Mouse (Mus musculus) heart, postnatal 4 days (tissue): ENCODE measurements at regions not wholly inside any gene's neighbourhood (a gene's known extent, or its start where the extent isn't known, plus 50 kb on each side); places are given as distances from the start of the nearest gene placed in this dataset.

Experiments used
- DNase-seq: peaks from one replicate; pipeline ENCODE4 v3.0.0; 2021

DNA sequence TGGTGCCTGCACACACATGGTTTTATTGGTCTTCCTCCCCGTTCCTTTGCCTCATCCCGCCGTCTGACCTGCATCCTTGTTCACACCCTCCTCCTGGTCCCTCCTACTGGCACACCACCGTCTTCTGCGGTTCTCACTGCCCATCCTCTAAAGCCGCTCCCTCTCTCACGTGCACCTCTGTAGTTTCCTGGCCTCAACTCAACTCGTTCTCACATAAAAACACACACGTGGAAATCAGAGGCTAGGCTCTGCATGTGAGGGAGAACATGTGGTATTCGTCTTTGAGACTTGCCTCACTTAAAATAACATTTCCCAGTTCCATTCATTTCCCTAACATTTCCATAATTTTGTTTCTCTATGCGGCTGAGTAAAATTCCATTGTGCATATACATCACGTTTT is 69.5 kb downstream of the Aldh8a1 start:
- no peak for DNase-seq

DNA sequence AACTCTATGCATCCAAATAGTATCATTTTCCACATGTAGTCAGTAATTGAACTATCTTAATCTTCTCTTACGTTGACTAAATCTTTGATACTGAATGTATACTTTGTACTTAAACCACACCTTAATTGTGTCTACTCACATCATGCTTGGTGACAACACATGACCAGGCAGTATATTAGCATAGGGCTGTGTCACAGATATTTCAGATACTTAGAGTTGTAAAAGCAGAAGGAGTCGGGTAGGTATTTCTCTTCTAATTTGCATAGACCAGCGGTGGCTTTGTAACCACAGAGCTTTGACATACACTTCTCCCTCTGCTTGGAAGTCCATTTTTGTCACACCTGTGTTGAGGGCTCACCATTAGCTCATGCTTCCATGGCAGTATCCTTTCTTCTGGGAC is 71.0 kb downstream of the Aldh8a1 start:
- no peak for DNase-seq

DNA sequence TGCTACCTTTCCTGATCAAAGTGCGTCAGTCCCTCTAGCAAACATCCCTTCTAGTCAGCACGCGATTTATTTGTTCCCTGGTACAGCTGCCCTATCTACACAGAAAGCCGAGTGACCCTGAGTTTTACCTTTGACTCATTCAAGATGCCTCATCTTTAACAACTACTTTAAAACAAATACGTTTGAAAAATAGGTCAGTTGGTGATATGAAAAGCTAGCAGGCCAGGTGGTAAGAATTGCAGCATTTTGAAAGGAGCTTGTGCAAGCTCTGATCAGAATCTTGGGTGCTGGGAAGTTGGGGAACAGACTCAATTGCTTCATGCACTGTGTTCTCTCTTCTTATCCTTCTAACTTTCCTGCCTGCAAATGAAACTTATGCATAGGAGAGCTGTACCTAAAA is 71.9 kb downstream of the Aldh8a1 start:
- DNase-seq, result no peak

DNA sequence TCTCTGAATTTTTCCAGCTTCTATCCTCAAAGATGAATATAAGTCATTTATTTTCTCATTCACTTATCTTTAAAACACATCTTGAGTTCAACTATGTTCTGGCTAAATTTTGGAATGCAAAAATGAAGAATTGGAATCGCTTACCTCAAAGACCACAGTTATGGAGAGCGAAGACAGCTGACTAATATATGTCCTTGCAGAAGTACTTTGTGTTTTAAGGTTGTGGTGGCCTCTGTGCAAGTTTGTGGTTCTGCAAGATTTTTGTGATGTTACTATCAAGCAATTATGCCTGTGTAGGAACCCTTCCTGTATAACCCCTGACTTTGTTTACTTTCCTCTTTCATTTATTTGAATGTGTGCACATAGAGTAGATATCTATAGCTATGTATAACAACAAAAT is 75.5 kb downstream of the Aldh8a1 start:
- DNase-seq, result no peak

DNA sequence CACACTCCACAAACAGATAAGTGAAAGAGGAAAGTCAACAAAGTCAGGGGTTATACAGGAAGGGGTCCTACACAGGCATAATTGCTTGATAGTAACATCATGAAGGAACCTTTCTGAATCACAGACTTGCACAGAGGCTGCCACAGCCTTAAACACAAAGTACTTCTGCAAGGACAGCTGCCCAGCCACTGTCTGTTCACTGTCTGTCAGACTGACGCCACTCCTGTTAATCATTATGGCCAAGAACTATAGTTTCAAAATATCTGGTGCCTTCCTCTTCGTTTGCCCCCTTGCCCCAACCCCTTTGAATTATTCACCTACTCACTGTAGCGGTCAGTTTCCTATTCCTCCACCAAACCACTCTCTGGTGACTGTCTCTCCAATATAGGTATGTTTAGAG is 76.4 kb downstream of the Aldh8a1 start:
- no peak for DNase-seq

DNA sequence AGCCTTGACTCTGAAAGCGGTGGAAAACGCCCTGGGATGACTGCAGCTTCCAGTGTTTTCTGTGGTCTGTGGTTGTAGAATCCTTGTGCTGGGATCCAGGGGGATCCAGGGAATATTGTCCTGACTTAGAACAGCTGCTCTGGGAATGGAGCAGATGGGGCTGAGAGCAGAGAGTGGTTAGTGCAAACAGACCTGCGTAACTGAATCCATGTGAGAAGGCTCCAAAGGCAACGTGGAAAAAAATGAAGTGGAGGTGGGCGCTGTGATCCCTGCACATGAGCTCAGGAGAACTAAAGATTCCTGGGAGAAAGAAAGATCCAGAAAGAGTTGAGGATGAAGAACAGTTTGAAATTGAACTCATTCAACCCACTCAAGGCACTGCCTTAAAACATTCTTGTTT is 77.1 kb downstream of the Aldh8a1 start:
- no peak for DNase-seq

DNA sequence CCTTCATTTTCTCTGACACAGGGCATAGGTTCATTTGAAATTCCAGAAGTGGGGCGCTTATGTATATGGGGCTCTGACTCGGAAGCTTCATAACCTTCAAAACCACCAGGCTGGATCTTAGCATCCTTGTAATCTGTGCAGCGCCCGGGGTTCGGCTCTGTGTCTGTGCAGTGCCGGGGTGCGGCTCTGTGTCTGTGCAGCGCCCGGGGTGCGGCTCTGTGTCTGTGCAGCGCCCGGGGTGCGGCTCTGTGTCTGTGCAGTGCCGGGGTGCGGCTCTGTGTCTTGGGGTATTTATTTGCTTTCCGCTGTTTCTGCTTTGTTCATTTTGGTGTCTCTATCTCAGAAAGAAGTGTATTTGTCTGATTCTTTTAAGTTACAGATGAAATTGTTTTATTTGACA is 77.7 kb downstream of the Aldh8a1 start:
- DNase-seq, result no peak

DNA sequence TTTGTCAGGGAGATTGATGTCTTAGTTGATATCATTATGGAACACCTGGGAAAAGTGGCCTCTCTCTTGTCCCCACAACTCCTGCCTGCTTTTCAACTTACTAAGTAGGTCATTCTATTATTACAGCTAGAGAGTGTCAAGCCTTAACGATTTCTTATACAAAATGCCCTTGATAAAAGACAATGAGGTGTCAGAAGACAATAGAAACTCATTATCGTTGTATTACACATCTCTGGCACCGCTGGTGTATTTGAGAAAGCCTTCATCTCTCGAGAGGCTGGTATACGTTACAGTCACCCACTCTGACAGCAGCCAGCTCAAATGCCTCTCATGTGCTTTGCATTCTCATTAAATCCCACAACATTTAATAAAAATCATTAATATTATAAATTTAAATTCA is 78.8 kb downstream of the Aldh8a1 start:
- no peak for DNase-seq

DNA sequence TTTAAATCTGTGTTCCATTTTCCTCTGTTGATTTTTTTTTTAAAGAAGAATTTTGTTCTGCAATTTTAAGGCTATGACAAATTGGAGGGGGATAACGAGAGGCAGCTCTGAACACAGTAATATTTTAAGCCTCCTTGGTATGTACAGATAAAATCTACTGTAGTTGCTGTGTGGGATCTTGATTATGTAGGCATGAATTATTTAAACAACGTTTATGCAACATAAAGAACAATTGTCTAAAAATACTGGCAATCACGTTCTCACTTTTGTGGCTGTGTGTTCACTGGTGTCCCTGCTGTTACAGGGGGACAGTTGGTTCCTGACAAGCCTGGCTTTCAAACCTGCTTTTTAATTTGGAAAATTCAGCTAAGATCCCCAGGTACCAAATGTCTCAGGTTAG is 79.3 kb downstream of the Aldh8a1 start:
- no peak for DNase-seq

DNA sequence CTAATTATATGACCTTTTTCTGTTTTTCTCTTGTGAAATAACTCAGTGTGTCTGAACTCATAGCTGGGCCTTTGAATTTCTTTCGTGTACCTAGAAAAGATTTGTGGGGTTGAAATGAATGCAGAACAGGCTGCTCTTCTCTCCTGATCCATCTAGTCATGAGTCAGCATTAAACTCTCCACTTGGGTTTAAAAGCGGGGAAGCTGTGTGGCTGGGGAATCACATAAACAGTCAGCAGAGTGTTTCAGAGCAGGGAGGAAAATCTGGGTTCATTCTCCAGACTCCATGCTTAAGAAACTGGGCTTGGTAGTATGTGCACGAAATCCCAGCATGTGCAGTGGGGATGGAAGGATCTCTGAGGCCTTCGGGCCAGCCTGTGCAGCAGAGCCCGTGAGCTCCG is 79.9 kb downstream of the Aldh8a1 start:
- no peak for DNase-seq

DNA sequence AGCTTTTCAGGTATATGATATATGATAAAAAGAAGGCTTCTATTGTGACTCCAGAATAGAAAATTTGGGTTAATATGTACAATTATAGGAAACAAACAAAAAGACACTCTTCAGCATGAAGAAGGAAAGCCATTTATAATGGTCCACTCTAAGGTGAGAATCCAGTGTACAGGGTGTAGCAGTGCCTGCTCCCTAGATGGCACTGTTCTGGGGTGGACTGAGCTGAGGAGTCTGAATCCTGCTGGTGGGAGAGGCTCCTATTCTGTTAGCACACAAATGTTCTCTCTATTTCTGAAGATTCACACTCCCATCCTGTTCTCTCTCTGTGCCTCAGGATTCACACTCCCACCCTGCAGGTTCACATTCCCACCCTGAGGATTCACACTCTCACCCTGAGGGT is 81.5 kb downstream of the Aldh8a1 start:
- DNase-seq, result no peak

DNA sequence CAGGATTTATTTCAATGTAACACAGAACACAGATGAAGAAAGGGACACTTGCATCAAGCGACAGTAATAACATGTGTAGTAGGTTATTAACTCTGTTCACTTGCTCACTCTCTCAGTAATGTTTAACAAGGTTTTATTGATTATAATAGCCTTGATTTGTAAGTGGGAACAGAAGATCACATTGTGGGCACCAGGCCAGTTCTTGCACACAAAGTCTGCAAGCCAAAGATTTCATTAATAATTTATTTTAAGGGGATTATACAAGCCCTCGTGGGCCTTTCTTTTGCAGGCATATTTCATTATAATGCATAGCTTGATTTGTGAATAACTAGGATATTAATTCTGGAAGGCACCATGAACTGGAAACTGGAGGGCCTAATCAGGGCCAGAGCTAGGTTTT is 83.0 kb downstream of the Aldh8a1 start:
- DNase-seq, result no peak

DNA sequence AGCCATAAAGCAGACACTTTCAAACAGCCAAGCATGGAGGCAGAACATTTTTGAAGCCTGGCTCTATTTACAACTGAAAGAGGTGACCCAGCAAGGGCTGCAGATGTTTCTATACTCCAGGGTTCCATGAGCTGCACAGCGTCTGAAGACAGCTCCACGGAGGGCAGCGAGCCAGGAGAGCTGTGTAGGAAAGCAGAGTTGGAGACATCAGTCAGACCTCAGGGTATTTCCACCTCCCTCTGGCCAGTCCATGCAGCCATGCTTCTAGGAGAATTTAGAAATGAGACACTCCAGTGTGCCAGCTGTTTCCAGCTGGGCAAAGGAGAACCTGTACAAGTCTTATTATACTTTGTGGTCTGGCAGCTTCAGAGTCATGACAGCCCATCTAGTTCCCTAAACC is 85.8 kb downstream of the Aldh8a1 start:
- DNase-seq, result peak; percentile 30

DNA sequence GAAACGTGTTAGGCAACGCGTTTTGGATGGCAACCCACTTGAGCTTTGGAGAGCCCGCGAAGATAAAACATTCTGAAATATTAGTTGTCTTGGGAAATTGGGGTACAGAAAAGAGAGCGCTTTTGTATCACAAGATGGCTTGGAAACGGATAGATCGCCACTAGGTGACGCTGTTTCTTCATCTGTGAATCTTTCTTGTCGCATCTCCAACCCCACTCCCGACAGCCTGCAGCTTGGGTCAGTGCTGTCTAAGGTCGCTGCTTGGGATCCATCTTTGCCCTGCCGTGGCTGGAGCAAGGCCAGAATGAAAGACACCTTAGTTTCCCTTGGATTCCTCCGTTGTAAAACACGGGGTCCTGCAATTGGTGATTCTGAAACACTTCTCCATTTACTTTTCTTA is 88.3 kb downstream of the Aldh8a1 start:
- peak; percentile 90 for DNase-seq

DNA sequence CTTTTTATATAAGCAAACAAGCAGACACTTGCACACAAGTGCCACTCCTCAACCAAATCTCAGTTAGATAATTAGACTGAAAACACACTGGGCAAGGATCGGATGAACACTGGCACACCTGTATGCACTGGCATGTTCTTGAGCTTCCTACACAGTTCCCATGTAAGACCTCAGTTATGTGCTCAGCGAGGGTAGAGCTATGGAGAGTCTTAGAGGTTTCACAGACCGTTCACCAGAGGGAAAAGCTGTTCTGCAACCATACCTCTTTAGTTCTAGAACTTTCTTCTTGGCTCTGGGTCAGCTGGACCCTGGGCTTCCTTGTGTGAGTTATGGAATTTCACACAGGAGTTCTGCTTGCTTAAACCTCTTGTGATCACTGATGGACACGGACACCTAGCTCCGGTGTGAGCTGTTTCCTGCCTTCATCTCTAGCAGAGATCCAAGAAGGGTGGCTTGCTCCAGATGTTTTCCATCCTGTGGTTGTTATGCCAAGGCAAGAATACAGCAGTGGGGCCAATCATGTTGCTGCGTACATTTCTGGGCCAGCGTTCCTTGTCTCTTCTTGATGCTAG is 88.8 kb downstream of the Aldh8a1 start:
- DNase-seq, result no peak

DNA sequence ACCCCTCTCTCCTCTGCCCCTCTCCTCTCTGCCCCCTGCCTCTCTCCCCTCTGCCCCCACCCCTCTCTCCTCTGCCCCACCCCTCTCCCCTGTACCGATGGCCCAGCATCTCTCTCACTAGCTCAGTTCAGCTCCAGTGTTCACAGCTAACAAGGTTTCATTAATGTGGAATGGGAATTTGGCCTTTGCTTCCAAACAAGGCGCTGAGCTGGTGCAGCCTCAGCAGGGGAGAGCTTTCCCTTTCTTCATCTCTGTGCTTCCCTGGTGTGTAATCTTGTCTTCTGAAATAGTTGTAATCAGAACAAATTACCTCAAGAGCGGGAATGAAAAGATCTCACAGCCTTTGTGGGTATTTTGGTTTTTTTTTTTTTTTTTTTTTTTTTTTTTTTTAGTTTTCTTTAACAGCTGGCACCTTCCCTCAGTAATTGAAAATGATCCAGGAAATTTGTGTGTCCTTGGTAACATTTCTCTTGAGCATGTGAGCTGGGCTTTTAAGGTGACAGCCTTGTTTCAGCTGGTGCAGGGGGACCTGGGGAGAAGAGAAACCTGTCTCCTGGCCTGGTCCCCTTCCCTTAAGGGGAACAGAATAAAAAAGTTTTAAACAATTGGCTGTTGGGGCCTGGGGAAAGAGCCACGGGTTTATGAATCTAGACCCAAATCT is 90.5 kb downstream of the Aldh8a1 start:
- DNase-seq, result no peak

DNA sequence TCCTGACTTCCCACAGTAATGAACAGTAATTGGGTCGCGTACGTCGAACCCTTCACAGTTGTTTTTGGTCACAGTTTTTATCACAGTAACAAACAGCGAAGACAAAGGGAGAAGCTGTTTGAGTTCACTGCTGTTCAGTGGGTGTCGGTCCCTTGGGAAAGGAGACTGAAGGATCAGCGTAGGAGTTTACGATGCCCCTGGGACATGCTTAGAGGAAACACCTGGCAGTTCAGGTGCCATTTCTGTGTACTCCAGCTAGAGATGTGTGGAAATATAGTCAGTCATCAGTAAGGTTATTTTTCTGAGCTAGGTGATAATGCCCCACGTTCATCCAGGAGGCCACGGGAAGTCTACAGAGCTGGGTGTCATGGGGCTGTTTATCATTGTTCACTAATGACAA is 91.3 kb downstream of the Aldh8a1 start:
- no peak for DNase-seq

DNA sequence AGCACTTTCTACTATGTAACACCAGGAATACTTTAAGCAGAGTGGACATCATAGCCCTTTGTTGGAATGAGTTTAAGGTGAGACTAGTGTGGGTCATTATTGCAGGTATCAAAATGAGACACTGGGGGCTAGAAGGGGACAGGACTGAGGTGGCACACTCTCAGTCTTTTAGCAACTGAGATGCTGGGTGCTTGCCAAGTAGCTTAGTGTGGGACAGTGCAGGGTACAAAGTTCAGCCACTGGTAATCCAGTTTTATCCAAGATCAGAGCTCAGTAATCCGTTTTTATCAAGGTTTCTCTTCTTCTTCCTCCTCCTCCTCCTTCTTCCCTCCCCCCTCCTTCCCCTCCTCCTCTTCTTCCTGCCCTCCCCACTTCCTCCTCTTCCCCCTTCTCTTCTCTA is 92.9 kb downstream of the Aldh8a1 start:
- DNase-seq, result no peak

DNA sequence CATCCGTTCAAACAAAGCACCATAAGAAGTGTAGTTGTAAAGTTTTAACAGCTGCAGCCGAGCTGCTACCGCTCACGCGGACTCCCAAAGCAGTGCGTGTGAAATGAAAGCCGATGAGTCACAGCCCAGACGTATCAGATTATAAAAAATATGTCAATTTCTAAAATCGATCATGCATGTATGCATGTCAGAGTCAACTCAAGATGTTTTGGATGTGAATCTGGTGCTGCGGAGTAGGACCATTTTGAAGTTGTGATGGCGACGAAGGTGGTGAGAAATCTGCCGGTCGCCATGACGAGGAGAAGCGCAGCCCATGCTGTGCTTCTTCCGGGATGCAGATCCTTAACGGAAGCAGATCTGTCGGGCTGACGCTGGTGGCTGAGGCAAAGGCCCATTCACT is 93.5 kb downstream of the Aldh8a1 start:
- DNase-seq, result no peak

DNA sequence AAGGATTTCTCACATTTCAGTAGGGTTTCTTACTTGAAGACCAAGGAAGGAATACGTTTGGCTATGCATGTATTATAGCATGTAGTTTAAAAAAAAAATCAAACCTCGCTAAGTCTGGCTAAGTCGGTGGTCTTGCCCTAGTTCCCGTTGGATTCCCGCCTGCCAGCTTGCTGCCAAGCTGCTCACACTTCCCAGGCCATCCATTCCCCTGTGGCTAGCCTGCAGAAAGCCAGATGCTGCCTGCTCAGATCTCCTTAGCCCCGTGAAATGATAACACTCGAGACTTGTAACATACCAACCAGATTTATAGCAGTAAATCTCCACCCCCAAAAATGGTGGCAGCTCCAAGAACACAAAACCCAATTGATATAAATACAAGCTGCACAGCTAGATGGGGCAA is 97.2 kb downstream of the Aldh8a1 start:
- no peak for DNase-seq

DNA sequence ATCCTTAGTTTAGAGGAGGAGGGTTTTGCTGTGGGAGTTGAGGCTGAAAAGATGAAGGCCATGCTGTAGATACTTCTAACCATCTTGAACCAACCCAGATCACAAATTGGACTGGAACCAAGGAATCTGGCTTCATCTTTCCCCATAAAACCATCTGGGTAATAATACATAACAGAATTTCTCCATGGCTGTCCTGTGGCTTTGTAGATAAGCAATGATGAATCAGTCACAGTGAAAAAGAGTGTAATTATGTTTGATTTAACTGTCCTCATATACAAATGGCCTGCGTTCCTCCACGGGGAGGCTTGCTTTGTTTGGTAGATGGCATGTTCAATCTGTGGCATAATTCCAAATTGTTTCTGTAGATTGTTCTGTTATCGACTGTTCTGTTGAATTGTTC is 100.9 kb downstream of the Aldh8a1 start:
- no peak for DNase-seq

DNA sequence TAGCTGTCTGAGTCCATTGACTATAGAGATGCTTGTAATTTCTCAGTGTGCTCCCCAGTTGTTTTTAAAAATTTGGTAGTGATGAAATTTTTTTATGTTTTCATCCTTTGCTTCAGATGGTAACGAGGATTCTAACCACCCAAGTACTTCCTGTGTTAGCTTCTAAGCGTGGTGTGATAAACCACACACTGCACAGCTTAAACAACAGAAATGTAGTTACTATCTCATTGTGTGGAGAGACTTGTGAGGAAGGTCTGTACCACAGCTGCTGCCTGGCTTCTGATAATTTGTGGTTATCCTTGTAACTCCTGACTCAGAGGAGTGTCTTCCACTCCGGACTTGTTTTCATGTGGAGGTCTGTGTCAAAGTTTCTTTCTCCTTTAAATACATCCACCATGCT is 102.3 kb downstream of the Aldh8a1 start:
- no peak for DNase-seq

DNA sequence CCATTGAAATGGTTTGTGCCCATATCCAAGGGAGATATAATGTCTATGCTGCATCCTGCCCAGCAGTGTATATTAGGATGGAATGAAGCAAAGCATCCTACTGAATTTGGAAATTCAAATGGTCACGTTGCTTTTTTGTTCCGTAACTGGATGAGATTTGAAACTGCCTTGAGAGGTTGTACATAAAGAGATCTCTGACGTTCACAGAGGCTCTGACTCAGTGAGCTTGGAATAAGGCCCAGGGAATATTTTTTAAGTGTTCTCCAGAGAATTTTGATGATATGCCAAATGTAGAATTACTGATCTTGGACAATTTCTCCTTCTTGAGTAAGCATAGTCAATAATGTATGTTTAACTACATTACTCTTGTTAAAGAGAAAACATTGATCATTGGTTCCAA is 104.2 kb downstream of the Aldh8a1 start:
- no peak for DNase-seq

DNA sequence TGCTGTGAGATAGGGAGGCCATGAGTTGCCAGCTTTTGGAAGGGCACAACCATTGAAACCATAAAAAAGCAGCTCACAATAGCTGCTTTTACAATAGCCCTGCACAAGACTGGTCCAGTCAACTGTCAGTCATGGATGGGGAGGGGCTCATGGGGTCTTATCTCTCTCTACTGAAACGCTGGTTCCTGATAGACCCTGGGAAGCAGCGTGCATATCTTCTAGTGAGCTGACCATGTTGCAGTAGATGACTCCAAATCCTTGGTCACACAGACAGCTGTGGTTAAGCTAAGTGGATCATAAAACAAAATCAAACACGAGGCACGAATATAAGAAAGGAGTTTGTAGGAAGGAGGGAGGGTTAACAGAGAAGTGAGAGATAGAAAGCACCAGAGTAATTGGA is 105.0 kb downstream of the Aldh8a1 start:
- no peak for DNase-seq

DNA sequence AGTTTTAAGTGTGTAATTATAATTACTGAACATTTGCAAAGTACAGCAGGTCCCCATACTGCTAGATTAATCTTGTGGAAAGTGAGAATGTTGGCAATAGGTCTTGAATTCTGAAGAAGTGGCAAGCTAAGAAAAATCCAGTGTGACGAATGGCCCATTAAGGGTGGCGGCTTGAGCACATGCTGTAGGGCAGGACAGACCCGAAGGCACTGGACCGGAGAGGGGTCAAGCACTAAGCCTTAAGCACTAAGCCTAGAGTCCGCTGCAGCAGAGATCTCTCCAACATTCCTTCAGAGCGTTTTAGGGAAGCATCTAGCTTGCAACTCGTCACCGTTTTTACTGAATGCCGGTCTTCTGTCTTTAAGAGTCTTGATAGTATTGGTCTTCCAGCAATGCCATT is 105.6 kb downstream of the Aldh8a1 start:
- DNase-seq, result no peak
